Mouse (Mus musculus): ENCODE results near the gene Gcn1l1. TPM values are rescaled to one million over a fixed set of nuclear protein-coding genes. Genes with fewer than 3 reads are reported as not detected.

Gene Gcn1l1
- polyA plus RNA-seq, 1 experiment from 2014 or later, result 52.5 TPM

DNA sequence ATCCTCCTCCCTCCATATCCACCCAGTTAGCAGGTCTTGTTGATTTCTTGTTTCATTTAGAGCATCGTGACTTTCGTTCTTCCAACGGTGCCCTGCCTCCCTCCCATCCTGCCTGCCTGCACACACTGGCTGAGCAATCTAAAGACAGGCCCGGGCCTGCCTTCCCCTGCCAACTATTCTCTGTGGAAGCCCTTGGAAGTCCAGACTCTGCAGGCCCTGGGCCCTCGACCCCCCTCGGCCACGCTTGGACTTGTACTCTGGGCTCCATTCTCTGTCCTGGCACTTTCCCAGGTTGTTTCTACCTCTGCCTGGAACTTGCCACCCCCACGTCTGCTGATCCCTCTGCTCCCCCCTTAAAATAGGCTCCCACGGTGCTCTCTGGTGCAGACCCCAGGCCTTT is 39.1 kb upstream of the Gcn1l1 start:
- no peaks in the 10 kb centered on the region for H3K27me3 ChIP-seq (ENCODE audit: low read depth, poor library complexity, severe bottlenecking)
- H3K4me1 ChIP-seq, result peaks cover 66% of the 10 kb centered on the region
- no peak overlapping the region for H3K4me3 ChIP-seq
- no peaks in the 10 kb centered on the region for H3K36me3 ChIP-seq
- WGBS, result 86% methylated on average over 9 of the region's 9 CpGs
- DNase-seq (ENCODE audit: low spot score), result no peak
- H3K27ac ChIP-seq (replicated peaks), result 0 out of 2 replicates have a peak overlapping the region, but pooled peaks have one; percentile 18
- H3K9me3 ChIP-seq (replicated peaks), result no peaks in the 10 kb centered on the region

- no peak for DNase-seq (ENCODE audit: low spot score)
- Histone ChIP-seq H3K9me3 (replicated peaks) (no peaks in the 10 kb centered on the region), H3K4me1 (peaks cover 67% of the 10 kb centered on the region), H3K36me3 (no peaks in the 10 kb centered on the region), H3K4me3 (no peak overlapping the region), H3K27me3 (ENCODE audit: low read depth, poor library complexity, severe bottlenecking) (no peaks in the 10 kb centered on the region), H3K27ac (replicated peaks) (no peak overlapping the region)
- 89% methylated on average over 17 of the region's 17 CpGs for WGBS
Measured at GRCm38 (mm10) chr5:115526456-115527202, 38.4 kb upstream of the Gcn1l1 start.

- Histone ChIP-seq H3K27me3 (ENCODE audit: low read depth, poor library complexity, severe bottlenecking) (no peaks in the 10 kb centered on the region), H3K27ac (replicated peaks) (no peak overlapping the region), H3K9me3 (replicated peaks) (no peaks in the 10 kb centered on the region), H3K36me3 (0 out of 2 replicates have a peak, but pooled peaks cover 3% of the 10 kb centered on the region), H3K4me3 (no peak overlapping the region), H3K4me1 (peaks cover 62% of the 10 kb centered on the region)
- WGBS, result 85% methylated on average over 5 of the region's 5 CpGs
- no peak for DNase-seq (ENCODE audit: low spot score)
Measured at GRCm38 (mm10) chr5:115528128-115528527, 36.9 kb upstream of the Gcn1l1 start.

DNA sequence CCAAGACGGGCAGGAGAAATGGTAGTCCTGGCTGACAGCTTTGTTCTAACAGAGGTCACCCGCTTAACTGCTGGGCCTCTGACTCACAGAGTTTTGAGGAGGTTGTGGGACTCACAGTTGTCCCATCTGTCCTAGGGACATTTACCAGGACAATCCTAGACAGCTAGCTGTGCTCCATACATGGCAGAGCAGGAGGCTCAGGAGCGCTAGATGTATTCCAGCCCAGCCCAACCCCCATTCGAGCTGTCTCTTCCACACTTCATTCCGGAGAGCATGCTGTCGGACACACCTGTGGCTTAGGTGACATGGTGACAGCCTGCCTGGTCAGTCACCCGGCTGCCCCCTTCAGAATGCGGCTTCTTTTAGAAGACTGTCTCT is 35.7 kb upstream of the Gcn1l1 start:
- Histone ChIP-seq H3K36me3 (0 out of 2 replicates have a peak, but pooled peaks cover 5% of the 10 kb centered on the region), H3K27me3 (ENCODE audit: low read depth, poor library complexity, severe bottlenecking) (peaks cover 5% of the 10 kb centered on the region), H3K27ac (replicated peaks) (0 out of 2 replicates have a peak overlapping the region, but pooled peaks have one; percentile 55), H3K4me1 (peaks cover 61% of the 10 kb centered on the region), H3K4me3 (no peak overlapping the region), H3K9me3 (replicated peaks) (no peaks in the 10 kb centered on the region)
- DNase-seq (ENCODE audit: low spot score), result no peak
- 74% methylated on average over 8 of the region's 8 CpGs for WGBS

DNA sequence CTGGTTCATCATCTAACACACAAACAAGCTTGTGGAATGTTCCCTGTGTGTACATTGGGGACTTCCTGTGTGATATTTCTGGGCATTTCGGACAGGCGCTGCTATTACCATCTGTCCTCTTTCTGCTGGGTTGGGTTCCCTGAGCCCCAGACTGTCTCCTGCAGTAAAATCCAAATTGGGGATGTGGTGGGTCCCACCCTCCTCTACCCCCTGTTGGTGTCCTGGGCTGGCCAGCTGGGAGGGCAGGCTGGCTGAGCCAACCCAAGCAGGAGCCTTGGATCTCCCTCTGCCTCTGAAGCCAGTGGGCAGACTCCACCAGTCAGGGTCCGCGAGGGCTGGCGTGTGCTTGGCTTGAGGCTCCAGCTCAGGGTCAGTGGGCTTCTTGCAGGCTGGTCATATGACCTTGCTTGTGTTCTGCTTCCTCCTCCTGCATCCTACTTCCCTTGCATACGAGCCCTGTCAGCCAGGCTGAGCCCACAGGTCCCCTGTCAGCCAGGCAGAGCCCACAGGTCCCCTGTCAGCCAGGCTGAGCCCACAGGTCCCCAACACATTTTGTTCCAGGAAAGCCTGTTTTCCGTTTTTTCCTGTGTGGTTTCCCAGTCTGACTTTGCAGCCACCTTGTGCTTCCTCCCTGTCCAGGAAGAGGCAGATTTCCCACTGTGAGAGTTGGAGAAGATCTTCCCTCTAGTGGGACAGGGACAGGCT is 35.2 kb upstream of the Gcn1l1 start:
- DNase-seq (ENCODE audit: low spot score), result no peak

GRCm38 (mm10) chr5:115530447-115530809 is 34.6 kb upstream of the Gcn1l1 start:
- Histone ChIP-seq H3K27me3 (ENCODE audit: low read depth, poor library complexity, severe bottlenecking) (peaks cover 5% of the 10 kb centered on the region), H3K4me3 (no peak overlapping the region), H3K4me1 (peaks cover 61% of the 10 kb centered on the region), H3K36me3 (0 out of 2 replicates have a peak, but pooled peaks cover 5% of the 10 kb centered on the region), H3K9me3 (replicated peaks) (no peaks in the 10 kb centered on the region), H3K27ac (replicated peaks) (0 out of 2 replicates have a peak overlapping the region, but pooled peaks have one; percentile 55)
- no peak for DNase-seq (ENCODE audit: low spot score)
- WGBS, result 84% methylated on average over 8 of the region's 8 CpGs

More for the DNA sequence above, 35.2 kb upstream of the Gcn1l1 start:
- 75% methylated on average over 7 of the region's 7 CpGs for WGBS
- H3K27ac ChIP-seq (replicated peaks), result peak overlapping the region; percentile 55; the same call in 1 of the 2 replicates
- H3K36me3 ChIP-seq, result 0 out of 2 replicates have a peak, but pooled peaks cover 5% of the 10 kb centered on the region
- peaks cover 5% of the 10 kb centered on the region for H3K27me3 ChIP-seq (ENCODE audit: low read depth, poor library complexity, severe bottlenecking)
- H3K9me3 ChIP-seq (replicated peaks), result no peaks in the 10 kb centered on the region
- H3K4me3 ChIP-seq, result no peak overlapping the region
- peaks cover 61% of the 10 kb centered on the region for H3K4me1 ChIP-seq

DNA sequence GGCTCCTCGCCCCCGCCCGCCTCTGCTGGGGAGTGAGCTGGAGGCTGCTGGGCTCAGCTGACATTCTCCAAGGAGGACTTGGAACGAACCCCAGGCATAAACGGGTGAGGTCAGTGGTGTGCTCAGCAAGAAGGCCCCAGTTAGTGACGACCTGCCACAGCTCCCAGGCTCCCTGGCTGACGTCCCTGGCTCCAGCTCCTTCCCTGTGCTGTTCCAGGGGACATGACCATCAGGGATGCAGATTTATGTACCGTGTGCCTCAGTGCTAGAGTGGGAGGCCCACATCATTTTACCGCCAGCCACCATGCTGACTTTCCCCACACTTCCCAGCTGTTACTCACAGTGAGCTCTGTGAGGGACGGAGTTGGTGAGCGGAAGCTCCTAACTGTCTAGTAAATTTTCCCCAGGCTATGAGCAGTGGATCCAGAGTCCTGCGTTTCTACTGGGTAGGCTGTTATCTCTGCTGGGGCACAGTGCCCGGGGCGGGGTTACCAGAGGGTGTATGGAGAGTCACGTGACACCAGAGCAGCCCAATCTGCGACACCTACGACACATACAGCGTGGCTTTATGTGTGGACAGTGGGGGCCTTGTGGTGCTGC is 33.3 kb upstream of the Gcn1l1 start:
- H3K4me1 ChIP-seq, result peaks cover 60% of the 10 kb centered on the region

DNA sequence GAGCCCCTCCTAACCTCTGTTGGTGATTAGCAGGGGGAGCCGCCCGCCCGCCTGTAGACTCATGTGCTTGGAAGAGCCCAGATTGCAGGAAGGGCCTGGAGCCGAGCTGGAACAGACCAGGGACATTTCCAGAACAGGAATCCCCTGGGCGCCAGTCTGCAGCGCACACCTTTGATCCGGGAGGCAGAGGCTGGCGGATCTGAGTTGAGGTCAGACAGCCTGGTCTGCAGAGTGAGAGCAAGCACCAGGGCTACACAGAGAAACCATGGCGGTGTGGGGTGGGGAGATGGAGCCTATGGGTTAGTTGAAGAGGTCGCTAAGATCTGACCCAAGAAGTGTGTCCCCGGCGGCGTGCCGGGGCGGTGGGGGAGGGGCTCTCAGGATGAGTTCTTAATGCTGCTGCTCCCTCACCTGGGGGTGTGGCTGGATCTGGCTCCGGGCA is 30.7 kb upstream of the Gcn1l1 start:
- H3K36me3 ChIP-seq, result 0 out of 2 replicates have a peak, but pooled peaks cover 5% of the 10 kb centered on the region
- peak overlapping the region; percentile 12; the same call in 1 of the 2 replicates for H3K4me3 ChIP-seq
- no peaks in the 10 kb centered on the region for H3K9me3 ChIP-seq (replicated peaks)
- 0 out of 2 replicates have a peak overlapping the region, but pooled peaks have one; percentile 35 for H3K27ac ChIP-seq (replicated peaks)
- H3K4me1 ChIP-seq, result peaks cover 71% of the 10 kb centered on the region
- WGBS, result 15% methylated on average over 16 of the region's 16 CpGs
- H3K27me3 ChIP-seq (ENCODE audit: low read depth, poor library complexity, severe bottlenecking), result peaks cover 5% of the 10 kb centered on the region
- DNase-seq (ENCODE audit: low spot score), result no peak

More for the DNA sequence above, 33.3 kb upstream of the Gcn1l1 start:
- peaks cover 5% of the 10 kb centered on the region for H3K27me3 ChIP-seq (ENCODE audit: low read depth, poor library complexity, severe bottlenecking)
- no peak overlapping the region for H3K4me3 ChIP-seq
- 59% methylated on average over 18 of the region's 18 CpGs for WGBS
- no peaks in the 10 kb centered on the region for H3K9me3 ChIP-seq (replicated peaks)
- peak overlapping the region; percentile 53 for H3K27ac ChIP-seq (replicated peaks)
- H3K36me3 ChIP-seq, result 0 out of 2 replicates have a peak, but pooled peaks cover 5% of the 10 kb centered on the region
- DNase-seq (ENCODE audit: low spot score), result no peak

DNA sequence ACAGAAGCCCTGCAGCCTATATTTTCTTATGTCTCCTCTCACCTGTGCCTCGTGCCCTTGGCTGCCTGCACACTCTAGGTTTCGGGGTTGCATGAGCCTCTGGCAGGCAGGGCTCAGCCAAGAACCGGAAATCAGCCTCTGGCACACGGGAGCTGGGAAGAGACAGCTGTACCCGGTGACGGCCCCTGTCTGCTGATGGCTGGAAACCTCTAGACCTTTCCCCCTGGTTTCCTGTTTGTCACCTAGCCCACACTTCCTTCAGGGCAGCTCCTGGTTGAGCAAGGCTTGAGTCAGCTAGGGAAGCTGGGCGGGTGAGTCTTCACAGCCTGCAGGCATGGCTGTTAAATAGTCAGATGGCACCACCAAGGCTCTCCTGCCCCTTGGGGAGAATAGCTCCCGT is 30.2 kb upstream of the Gcn1l1 start:
- DNase-seq (ENCODE audit: low spot score), result no peak
- H3K9me3 ChIP-seq (replicated peaks), result no peaks in the 10 kb centered on the region
- H3K4me3 ChIP-seq, result peak overlapping the region; percentile 12; the same call in 1 of the 2 replicates
- peaks cover 66% of the 10 kb centered on the region for H3K4me1 ChIP-seq
- H3K27ac ChIP-seq (replicated peaks), result 0 out of 2 replicates have a peak overlapping the region, but pooled peaks have one; percentile 35
- H3K27me3 ChIP-seq (ENCODE audit: low read depth, poor library complexity, severe bottlenecking), result peaks cover 5% of the 10 kb centered on the region
- H3K36me3 ChIP-seq, result 0 out of 2 replicates have a peak, but pooled peaks cover 5% of the 10 kb centered on the region
- 64% methylated on average over 8 of the region's 8 CpGs for WGBS

GRCm38 (mm10) chr5:115535635-115536034 is 29.4 kb upstream of the Gcn1l1 start:
- Histone ChIP-seq H3K36me3 (0 out of 2 replicates have a peak, but pooled peaks cover 5% of the 10 kb centered on the region), H3K9me3 (replicated peaks) (no peaks in the 10 kb centered on the region), H3K27me3 (ENCODE audit: low read depth, poor library complexity, severe bottlenecking) (peaks cover 5% of the 10 kb centered on the region), H3K4me1 (peaks cover 58% of the 10 kb centered on the region), H3K4me3 (no peak overlapping the region), H3K27ac (replicated peaks) (no peak overlapping the region)
- no peak for DNase-seq (ENCODE audit: low spot score)
- 31% methylated on average over 7 of the region's 7 CpGs for WGBS

DNA sequence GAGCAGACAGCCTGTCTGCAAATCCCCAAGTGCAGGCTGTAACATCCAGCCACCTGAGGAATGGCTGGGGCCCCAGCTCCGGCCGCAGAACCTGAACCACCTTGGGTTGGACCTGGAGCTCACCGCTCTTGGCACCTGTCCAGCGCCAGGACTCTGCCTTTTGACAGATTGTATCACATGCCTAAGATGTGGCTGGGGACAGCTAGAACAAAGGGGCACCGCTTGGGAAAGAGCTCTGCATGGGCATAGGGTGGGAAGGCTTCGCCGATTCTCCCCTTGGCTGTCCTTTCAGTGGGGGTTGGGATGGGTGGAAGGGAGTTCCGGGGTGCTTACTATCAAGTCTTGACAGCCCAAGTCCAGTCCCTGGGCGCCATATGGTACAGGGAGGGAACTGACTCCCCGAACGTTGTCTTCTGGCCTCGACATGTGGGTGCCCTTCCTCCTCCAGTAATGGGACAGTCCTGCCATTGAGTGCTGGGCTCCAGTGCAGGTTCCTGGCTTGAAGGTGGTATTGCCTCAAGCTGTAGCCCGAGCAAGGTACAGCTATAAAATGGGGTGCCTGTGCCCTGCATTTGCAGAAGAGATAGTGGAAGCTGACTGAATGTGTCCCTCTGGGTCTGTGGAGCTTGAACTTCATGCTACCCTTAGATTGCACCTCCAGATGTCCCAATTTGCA is 26.9 kb upstream of the Gcn1l1 start:
- Histone ChIP-seq H3K4me3 (peak overlapping the region; percentile 19; the same call in 1 of the 2 replicates), H3K9me3 (replicated peaks) (no peaks in the 10 kb centered on the region), H3K36me3 (0 out of 2 replicates have a peak, but pooled peaks cover 2% of the 10 kb centered on the region), H3K4me1 (peaks cover 49% of the 10 kb centered on the region), H3K27me3 (ENCODE audit: low read depth, poor library complexity, severe bottlenecking) (peaks cover 5% of the 10 kb centered on the region), H3K27ac (replicated peaks) (peak overlapping the region; percentile 34)
- 75% methylated on average over 13 of the region's 13 CpGs for WGBS
- no peak for DNase-seq (ENCODE audit: low spot score)

DNA sequence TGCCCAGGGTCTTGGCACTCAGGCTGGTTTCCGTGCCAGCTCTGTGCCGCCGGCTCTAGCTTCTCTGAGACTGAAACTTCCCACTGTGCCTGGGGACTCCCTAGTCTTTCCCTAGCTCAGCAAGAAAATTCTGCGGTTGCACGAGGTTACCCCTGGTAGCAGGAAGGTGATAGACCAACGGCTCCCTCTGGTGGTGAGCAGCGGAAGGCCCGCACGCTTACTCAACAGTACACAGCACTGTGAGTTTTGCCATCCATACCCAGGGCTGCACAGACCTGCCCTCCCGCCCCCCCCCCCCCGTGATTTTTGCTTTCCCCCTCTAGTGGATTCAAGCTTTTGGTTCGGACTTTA is 26.4 kb upstream of the Gcn1l1 start:
- peak overlapping the region; percentile 34; the same call in 1 of the 2 replicates for H3K27ac ChIP-seq (replicated peaks)
- H3K4me1 ChIP-seq, result peaks cover 50% of the 10 kb centered on the region
- WGBS, result 2% methylated on average over 12 of the region's 12 CpGs

More for the DNA sequence above, 26.4 kb upstream of the Gcn1l1 start:
- DNase-seq (ENCODE audit: low spot score), result peak; percentile 90
- Histone ChIP-seq H3K36me3 (no peaks in the 10 kb centered on the region), H3K4me3 (peak overlapping the region; percentile 19; the same call in 1 of the 2 replicates), H3K9me3 (replicated peaks) (no peaks in the 10 kb centered on the region), H3K27me3 (ENCODE audit: low read depth, poor library complexity, severe bottlenecking) (peaks cover under 1% of the 10 kb centered on the region)

Measured in midbrain, embryonic 10.5 days (tissue).